Mouse (Mus musculus) ES-E14 (cell line): ENCODE measurements at regions not wholly inside any gene's neighbourhood (a gene's known extent, or its start where the extent isn't known, plus 50 kb on each side); places are given as distances from the start of the nearest gene placed in this dataset.

Experiments used
- CHD2 ChIP-seq: IDR thresholded peaks from 2 replicates; pipeline ENCODE4 v1.6.1; 2014; ENCODE audit warnings: mild to moderate bottlenecking, low read depth, low read length, inconsistent platforms
- HCFC1 ChIP-seq: IDR thresholded peaks from 2 replicates; pipeline ENCODE4 v1.6.1; 2012; ENCODE audit warnings: low read length, inconsistent platforms, borderline replicate concordance; ENCODE audit not compliant: insufficient read depth
- MAFK ChIP-seq: IDR thresholded peaks from 2 replicates; pipeline ENCODE4 v1.6.1; 2014; ENCODE audit warnings: mild to moderate bottlenecking, low read depth, low read length, inconsistent platforms; ENCODE audit not compliant: insufficient read depth
- ZC3H11A ChIP-seq: IDR thresholded peaks from 2 replicates; pipeline ENCODE4 v1.6.1; 2012; ENCODE audit warnings: low read depth, mild to moderate bottlenecking, inconsistent platforms, low read length, borderline replicate concordance
- ZNF384 ChIP-seq: IDR thresholded peaks from 2 replicates; pipeline ENCODE4 v1.6.1; 2012; ENCODE audit warnings: low read depth, low read length, inconsistent platforms

DNA sequence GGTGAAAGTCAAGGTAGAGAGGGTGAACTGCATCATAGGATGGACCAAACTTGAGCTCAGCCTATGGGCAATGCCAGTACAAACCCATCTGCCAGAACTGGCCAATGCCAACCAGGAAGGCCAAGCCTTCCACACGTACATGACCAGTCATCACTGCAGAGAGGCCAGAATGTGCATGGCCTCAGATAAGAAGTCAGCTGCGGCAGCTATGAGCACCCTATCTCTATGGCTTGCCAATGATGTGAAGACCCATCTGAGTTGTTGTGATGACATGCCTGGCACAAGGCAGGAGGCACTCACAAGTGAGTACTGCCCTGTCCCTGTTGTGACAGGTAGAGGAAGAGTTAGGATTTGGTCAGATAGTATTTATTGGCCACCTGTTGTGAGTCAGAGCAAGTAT is 72.7 kb upstream of the Rreb1 start:
- TF ChIP-seq HCFC1 (no peak), MAFK (no peak), ZNF384 (no peak), ZC3H11A (no peak), CHD2 (no peak)
